Mouse (Mus musculus): ENCODE results near the gene Glis3.

- TF ChIP-seq POLR2A (IDR thresholded peaks at IDR 0.05; ENCODE audit: low read depth, low read length) (no peak), CTCF (IDR thresholded peaks at IDR 0.05; ENCODE audit: borderline replicate concordance, insufficient read depth, low read length) (no peak)
These were observed 160.6 kb downstream of the Glis3 start for GRCm38 (mm10) chr19:28519296-28519695.
